Comparison of ENCODE assay signal across 8 mouse cellular contexts in the genomic region with DNA sequence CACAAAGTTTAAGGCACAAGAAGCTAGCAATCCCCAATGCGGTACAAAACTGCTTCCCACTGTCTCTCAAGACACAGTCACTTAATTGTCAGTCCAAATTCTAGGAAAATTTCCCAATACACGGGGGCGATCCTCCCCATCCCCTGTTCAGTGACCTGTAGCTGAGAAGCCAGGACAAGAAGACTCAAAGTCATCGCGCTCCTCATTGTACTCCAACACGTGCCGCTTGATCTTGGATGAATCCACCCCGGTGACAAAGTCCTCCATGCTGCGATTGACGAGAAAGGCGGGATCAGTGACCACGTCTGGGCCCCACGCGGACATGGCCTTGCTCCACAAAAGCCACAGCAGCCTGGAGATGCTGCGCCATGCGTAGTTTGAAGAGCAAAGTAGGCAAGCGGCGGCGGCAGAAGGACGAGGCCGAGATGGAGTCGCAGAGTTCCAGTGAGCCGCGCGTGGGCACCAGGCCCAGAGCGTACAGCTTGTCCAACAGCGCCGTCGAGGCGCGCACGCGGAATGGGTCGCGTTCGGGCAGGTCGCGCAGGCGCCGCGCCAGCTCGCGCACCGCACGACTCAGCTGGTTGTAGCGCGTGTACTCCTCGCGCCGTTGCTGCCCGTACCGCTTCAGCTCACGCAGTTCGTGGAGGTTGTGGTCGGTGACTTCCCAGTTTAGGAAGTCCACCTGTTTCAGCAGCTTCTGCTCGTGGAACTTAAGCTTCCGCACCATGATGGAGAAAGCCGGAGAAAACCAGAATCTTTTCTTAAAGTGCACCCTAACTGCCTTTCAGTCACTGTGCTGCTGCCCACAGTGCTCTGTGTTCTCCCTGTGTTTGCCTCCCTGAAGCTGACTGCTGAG. TPM values are rescaled to one million over a fixed set of nuclear protein-coding genes. Genes with fewer than 3 reads are reported as not detected.
A peak's percentile ranks its signal among the peaks of the same experiment; 100 is the strongest.
DNase-seq lines count a peak whose midpoint lies in the region; ATAC-seq and TF ChIP-seq lines count a peak whose summit lies in the region.

No protein-coding gene starts in this region.

- DNase-seq in cerebellum, adult 2 months: peak; percentile 26
- DNase-seq in ovary, adult 18-20 months (ENCODE audit: low spot score): peak; percentile 7
- no peak for DNase-seq in ovary, postnatal 10 days (ENCODE audit: low spot score)
- peak; percentile 26 for DNase-seq in hindbrain, embryonic 10.5 days (ENCODE audit: low spot score)
- DNase-seq in left cerebral cortex, postnatal 4 days: peak; percentile 73
- DNase-seq in thymus, postnatal 10 days (ENCODE audit: low spot score in 2 of 2): no peak

- no peak for ATAC-seq in cerebellum, adult (ENCODE audit: insufficient number of reproducible peaks, low FRiP score, low TSS enrichment)
- no peak for ATAC-seq in neural tube, embryonic 12.5 days (ENCODE audit: low FRiP score, low read depth)

- no peaks in the 10 kb centered on the region for H3K36me3 ChIP-seq in hindbrain, embryonic 10.5 days
- no peaks in the 10 kb centered on the region for H3K36me3 ChIP-seq in neural tube, embryonic 12.5 days

- TF ChIP-seq CTCF in cerebellum, adult 2 months (IDR thresholded peaks at IDR 0.05; ENCODE audit: borderline replicate concordance, insufficient read depth, low read depth, low read length): no peak

- H3K9me3 ChIP-seq in hindbrain, embryonic 10.5 days: 0 out of 2 replicates have a peak, but pooled peaks cover 4% of the 10 kb centered on the region
- no peaks in the 10 kb centered on the region for H3K9me3 ChIP-seq in neural tube, embryonic 12.5 days

- H3K4me1 ChIP-seq in cerebellum, adult 2 months (ENCODE audit: control insufficient read depth, insufficient read depth, low read length): no peaks in the 10 kb centered on the region
- no peaks in the 10 kb centered on the region; the same call in 1 of the 2 replicates for H3K4me1 ChIP-seq in hindbrain, embryonic 10.5 days (replicated peaks)
- H3K4me1 ChIP-seq in neural tube, embryonic 12.5 days: no peaks in the 10 kb centered on the region

- H3K9ac ChIP-seq in neural tube, embryonic 12.5 days: no peak overlapping the region

- no peaks in the 10 kb centered on the region; the same call in 1 of the 2 replicates for H3K27me3 ChIP-seq in cerebellum, adult 2 months (ENCODE audit: control insufficient read depth, insufficient read depth, low read length)
- H3K27me3 ChIP-seq in hindbrain, embryonic 10.5 days (ENCODE audit: insufficient read depth, poor library complexity, severe bottlenecking): peaks cover 27% of the 10 kb centered on the region
- peaks cover 12% of the 10 kb centered on the region for H3K27me3 ChIP-seq in neural tube, embryonic 12.5 days (replicated peaks)

- 36% methylated on average over 58 of the region's 58 CpGs for WGBS in cerebellum, adult 2 months
- 44% methylated on average over 58 of the region's 58 CpGs for WGBS in hindbrain, embryonic 10.5 days
- WGBS in neural tube, embryonic 12.5 days: 37% methylated on average over 58 of the region's 58 CpGs

- no peak overlapping the region for H3K27ac ChIP-seq in cerebellum, adult 2 months (ENCODE audit: insufficient read depth, low read length)
- no peak overlapping the region for H3K27ac ChIP-seq in hindbrain, embryonic 10.5 days
- H3K27ac ChIP-seq in neural tube, embryonic 12.5 days: no peak overlapping the region

- peak overlapping the region; percentile 38 for H3K4me2 ChIP-seq in neural tube, embryonic 12.5 days (replicated peaks)

- intact Hi-C loops in left cerebral cortex, postnatal 4 days (cut with DNase I): no loop called here

- TF ChIP-seq POLR2A in cerebellum, adult 2 months (IDR thresholded peaks at IDR 0.05; ENCODE audit: borderline replicate concordance, insufficient read depth, low read length): no peak

- H3K4me3 ChIP-seq in cerebellum, adult 2 months (replicated peaks; ENCODE audit: insufficient read depth, low read depth, low read length): no peak overlapping the region
- H3K4me3 ChIP-seq in hindbrain, embryonic 10.5 days: peak overlapping the region; percentile 28
- H3K4me3 ChIP-seq in neural tube, embryonic 12.5 days: no peak overlapping the region

RNA-seq across cellular contexts. Expression of a gene that starts 12.8 kb away (rescaled TPM):
- 90.0 and 90.4 TPM in 2 replicates for polyA plus RNA-seq in cerebellum, adult 2 months (2012; rRNA removed)
- polyA plus RNA-seq in hindbrain, embryonic 10.5 days (2016; fragmentation: Nextera tagmentation; extraction: Ambion mirVana): 131 and 132 TPM in 2 replicates
- total RNA-seq in left cerebral cortex, postnatal 4 days (2021): 10 to 100 TPM; 54.3 to 57.5 TPM
- 104 and 113 TPM in 2 replicates for polyA plus RNA-seq in neural tube, embryonic 12.5 days (2016; fragmentation: Nextera tagmentation; extraction: Ambion mirVana)

RNA-seq across cellular contexts. Expression of a gene that starts 43.6 kb away (rescaled TPM):
- polyA plus RNA-seq in cerebellum, adult 2 months (2012; rRNA removed): 22.2 and 22.4 TPM in 2 replicates
- 33.0 and 37.4 TPM in 2 replicates for polyA plus RNA-seq in hindbrain, embryonic 10.5 days (2016; fragmentation: Nextera tagmentation; extraction: Ambion mirVana)
- 10 to 100 TPM; 23.5 to 24.0 TPM for total RNA-seq in left cerebral cortex, postnatal 4 days (2021)
- polyA plus RNA-seq in neural tube, embryonic 12.5 days (2016; fragmentation: Nextera tagmentation; extraction: Ambion mirVana): 35.5 and 40.9 TPM in 2 replicates

RNA-seq across cellular contexts. Expression of a gene that starts 47.6 kb away (rescaled TPM):
- 14.1 and 15.2 TPM in 2 replicates for polyA plus RNA-seq in cerebellum, adult 2 months (2012; rRNA removed)
- 23.1 and 35.9 TPM in 2 replicates for polyA plus RNA-seq in hindbrain, embryonic 10.5 days (2016; fragmentation: Nextera tagmentation; extraction: Ambion mirVana)
- total RNA-seq in left cerebral cortex, postnatal 4 days (2021): 10 to 100 TPM; 26.3 to 32.7 TPM
- polyA plus RNA-seq in neural tube, embryonic 12.5 days (2016; fragmentation: Nextera tagmentation; extraction: Ambion mirVana): 22.5 and 22.7 TPM in 2 replicates

Comparison
In these comparisons a context has a peak if more than half of its experiments do, and no peak if none do; other contexts are left out.
1. DNase-seq: peak in cerebellum, adult 2 months (2 of 2), ovary, adult 18-20 months (single experiment), hindbrain, embryonic 10.5 days (single experiment) and left cerebral cortex, postnatal 4 days (single experiment); none in ovary, postnatal 10 days (single experiment) and thymus, postnatal 10 days (0 of 2).